In the genomic region with DNA sequence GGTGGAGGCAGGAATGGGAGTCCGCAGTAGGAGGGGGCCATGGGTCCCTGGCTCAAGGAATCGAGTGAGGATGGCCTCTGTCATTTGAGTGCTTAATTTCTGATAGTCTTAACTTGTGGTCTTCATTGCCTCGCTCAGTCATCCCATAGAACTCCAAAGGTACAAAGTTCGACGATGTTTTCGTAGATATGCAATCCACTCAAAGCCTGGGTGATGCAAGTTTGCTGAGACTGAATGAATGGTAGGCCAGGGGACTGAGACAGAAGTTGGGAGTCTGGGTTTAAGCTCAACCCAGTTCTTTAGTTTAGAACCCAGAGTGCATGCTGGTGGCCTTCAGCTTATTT, we compare ENCODE assay signal across 8 mouse cellular contexts. TPM values are rescaled to one million over a fixed set of nuclear protein-coding genes. Genes with fewer than 3 reads are reported as not detected.
DNase-seq lines count a peak whose midpoint lies in the region; ATAC-seq and TF ChIP-seq lines count a peak whose summit lies in the region.

A gene (minus strand): TSS at position 240 of the 344 bp plus-strand sequence.

- intact Hi-C loops in left cerebral cortex, postnatal 14 days (cut with DNase I), result loop anchor here (5.0 kb wide), 1 partner anchor 74 kb away; a partner anchor contains a TSS

- peaks cover 3% of the 10 kb centered on the region; the same call in 1 of the 2 replicates for H3K36me3 ChIP-seq in forebrain, embryonic 16.5 days (ENCODE audit: control insufficient read depth, insufficient read depth)
- 0 out of 2 replicates have a peak, but pooled peaks cover 3% of the 10 kb centered on the region for H3K36me3 ChIP-seq in neural tube, embryonic 14.5 days (ENCODE audit: control insufficient read depth, insufficient read depth, low read length)

- H3K9ac ChIP-seq in forebrain, embryonic 16.5 days (replicated peaks; ENCODE audit: low read depth, low read length), result peak within 1 kb of the TSS; percentile 89
- peak within 1 kb of the TSS; percentile 88 for H3K9ac ChIP-seq in neural tube, embryonic 14.5 days (replicated peaks; ENCODE audit: low read depth, low read length)

- peak within 1 kb of the TSS; percentile 91 for H3K27ac ChIP-seq in layer of hippocampus, adult 2 months
- peak within 1 kb of the TSS; percentile 76 for H3K27ac ChIP-seq in forebrain, embryonic 16.5 days (ENCODE audit: low read length)
- peak within 1 kb of the TSS; percentile 72 for H3K27ac ChIP-seq in neural tube, embryonic 14.5 days (ENCODE audit: low read depth, low read length)

- H3K4me1 ChIP-seq in forebrain, embryonic 16.5 days (replicated peaks; ENCODE audit: control insufficient read depth, insufficient read depth, low read length), result peaks cover 15% of the 10 kb centered on the region
- H3K4me1 ChIP-seq in neural tube, embryonic 14.5 days (ENCODE audit: control insufficient read depth, insufficient read depth, low read length), result peaks cover 12% of the 10 kb centered on the region

- peak within 1 kb of the TSS; percentile 86 for H3K4me2 ChIP-seq in forebrain, embryonic 16.5 days (ENCODE audit: low read length)
- H3K4me2 ChIP-seq in neural tube, embryonic 14.5 days (ENCODE audit: low read depth, low read length), result peak within 1 kb of the TSS; percentile 76

- no peaks in the 10 kb centered on the region for H3K27me3 ChIP-seq in forebrain, embryonic 16.5 days (replicated peaks; ENCODE audit: control insufficient read depth, insufficient read depth, low read length)
- H3K27me3 ChIP-seq in neural tube, embryonic 14.5 days (ENCODE audit: control insufficient read depth, insufficient read depth, low read length), result no peaks in the 10 kb centered on the region

- WGBS in forebrain, embryonic 16.5 days, result 2% methylated on average over 6 of the region's 6 CpGs
- WGBS in neural tube, embryonic 14.5 days, result 2% methylated on average over 6 of the region's 6 CpGs

- H3K4me3 ChIP-seq in layer of hippocampus, adult 2 months, result peak within 1 kb of the TSS; percentile 61
- peak within 1 kb of the TSS; percentile 95 for H3K4me3 ChIP-seq in forebrain, embryonic 16.5 days (replicated peaks; ENCODE audit: low read length)
- H3K4me3 ChIP-seq in neural tube, embryonic 14.5 days (ENCODE audit: low read depth, low read length), result peak within 1 kb of the TSS; percentile 89

- DNase-seq in layer of hippocampus, adult 2 months (ENCODE audit: low spot score in 2 of 2), result no peak
- DNase-seq in layer of hippocampus, adult 9-11 months, result no peak
- no peak for DNase-seq in adrenal gland, postnatal 36 days
- DNase-seq in left cerebral cortex, postnatal 14 days (ENCODE audit: low spot score in 2 of 2), result no peak
- DNase-seq in urinary bladder, postnatal 14 days (ENCODE audit: low spot score), result no peak
- no peak for DNase-seq in lung, adult 18-20 months

- ATAC-seq in forebrain, embryonic 16.5 days, result peak; percentile 16; the same call in 1 of the 2 replicates
- peak; percentile 16; the same call in 1 of the 2 replicates for ATAC-seq in neural tube, embryonic 14.5 days (ENCODE audit: low read depth)

- H3K9me3 ChIP-seq in forebrain, embryonic 16.5 days (ENCODE audit: control insufficient read depth, low read length), result no peaks in the 10 kb centered on the region
- no peaks in the 10 kb centered on the region for H3K9me3 ChIP-seq in neural tube, embryonic 14.5 days (ENCODE audit: control insufficient read depth, low read length)

- TF ChIP-seq CTCF in layer of hippocampus, adult 2 months (conservative IDR thresholded peaks at IDR 0.05), result no peak

RNA-seq across cellular contexts. Expression of the gene that starts here (rescaled TPM):
- total RNA-seq in layer of hippocampus, adult 2 months (2021), result 10 to 100 TPM; 12.4 to 14.0 TPM
- total RNA-seq in adrenal gland, postnatal 36 days (2021), result 10 to 100 TPM; 15.5 to 16.9 TPM
- polyA plus RNA-seq in forebrain, embryonic 16.5 days (2015; fragmentation: Nextera tagmentation; extraction: Ambion mirVana), result 20.3 and 22.8 TPM in 2 replicates
- total RNA-seq in left cerebral cortex, postnatal 14 days (2021), result 10 to 100 TPM; 13.4 to 13.8 TPM
- 22.4 and 23.9 TPM in 2 replicates for polyA plus RNA-seq in neural tube, embryonic 14.5 days (2014; fragmentation: Nextera tagmentation; extraction: Ambion mirVana)
